Mouse (Mus musculus) thymus, adult 2 months (tissue): ENCODE measurements around the gene Emsy.

Experiments
- CTCF ChIP-seq: fragments of 200-500 bp; IDR thresholded peaks from 2 replicates; pipeline ENCODE4 v1.5.1; 2012; ENCODE audit warnings: mild to moderate bottlenecking, control low read depth, low read length, moderate library complexity, borderline replicate concordance; ENCODE audit not compliant: control insufficient read depth, poor library complexity, insufficient read depth; ENCODE audit errors: extremely low read depth
- POLR2A ChIP-seq: fragments of 200-500 bp; IDR thresholded peaks from 2 replicates; pipeline ENCODE4 v1.6.1; 2012; ENCODE audit warnings: mild to moderate bottlenecking, low read length, control low read depth, moderate library complexity; ENCODE audit not compliant: control insufficient read depth, poor library complexity, insufficient read depth; ENCODE audit errors: extremely low read depth

DNA sequence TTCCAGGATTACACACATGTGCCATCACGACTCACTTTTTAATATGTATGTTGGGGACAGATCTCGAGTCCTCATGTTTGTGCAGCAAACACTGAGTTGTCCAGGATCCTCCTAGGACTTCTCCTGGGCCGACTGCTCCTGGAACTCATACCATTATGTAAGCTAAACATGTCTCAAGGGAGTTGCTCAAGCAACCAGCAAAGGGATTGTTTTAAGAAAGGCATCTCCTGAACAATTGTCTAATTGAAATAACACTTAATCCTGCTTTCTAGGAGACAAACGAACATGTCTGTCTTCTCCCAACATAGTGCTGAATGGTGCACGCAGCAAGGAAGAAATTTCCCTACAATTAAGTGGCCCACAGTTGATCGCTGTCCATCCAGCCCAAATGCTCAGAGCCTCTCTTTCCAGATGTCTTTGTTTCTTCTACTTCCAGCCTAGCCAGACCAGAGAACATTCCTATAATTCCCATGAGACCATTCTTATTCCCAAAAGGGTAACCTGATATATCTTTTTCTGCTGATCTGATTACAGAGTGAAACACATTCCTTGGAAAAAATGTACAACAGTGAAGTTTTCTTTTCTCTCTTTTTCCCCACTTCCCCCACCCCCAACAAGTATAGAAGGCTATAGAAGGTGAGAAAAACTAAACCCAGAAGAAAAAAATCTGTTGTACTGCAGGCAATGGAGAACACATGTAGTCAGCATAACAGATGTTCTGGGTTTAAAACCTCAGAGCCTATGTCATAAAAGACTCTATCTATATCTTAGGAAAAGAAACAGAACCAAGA is 11.6 kb upstream of the Emsy start:
- TF ChIP-seq CTCF (no peak), POLR2A (no peak)
